Mouse (Mus musculus) adipocyte (in vitro differentiated cells): ENCODE results near the gene Pzp.

Experiments
- DNase-seq: peaks from one replicate; pipeline ENCODE4 v3.0.0-alpha.2; 2016; ENCODE audit warnings: low spot score

Pzp gene

DNA sequence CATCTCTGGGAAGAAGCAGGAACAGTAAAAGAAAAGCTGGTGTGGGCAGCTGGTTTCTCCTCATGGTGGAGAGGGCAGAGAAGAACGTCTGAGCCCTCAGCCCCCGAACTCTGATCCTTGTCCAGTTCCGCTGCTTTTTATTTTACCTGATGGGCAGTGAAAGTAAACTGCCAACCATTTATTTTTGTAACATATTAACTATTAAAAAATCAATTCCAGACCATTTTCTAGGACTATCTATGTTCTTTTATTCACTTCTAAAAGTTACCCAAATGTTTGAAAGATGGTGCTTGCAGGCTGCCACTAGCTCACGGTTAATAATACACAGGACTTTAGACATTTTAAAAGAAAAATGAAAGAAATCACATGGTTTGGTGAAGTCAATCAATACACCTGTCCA, at the start of gene Pzp:
TSS of gene Pzp (minus strand) at position 120 of the 400 bp plus-strand sequence.
- DNase-seq, result no peak

DNA sequence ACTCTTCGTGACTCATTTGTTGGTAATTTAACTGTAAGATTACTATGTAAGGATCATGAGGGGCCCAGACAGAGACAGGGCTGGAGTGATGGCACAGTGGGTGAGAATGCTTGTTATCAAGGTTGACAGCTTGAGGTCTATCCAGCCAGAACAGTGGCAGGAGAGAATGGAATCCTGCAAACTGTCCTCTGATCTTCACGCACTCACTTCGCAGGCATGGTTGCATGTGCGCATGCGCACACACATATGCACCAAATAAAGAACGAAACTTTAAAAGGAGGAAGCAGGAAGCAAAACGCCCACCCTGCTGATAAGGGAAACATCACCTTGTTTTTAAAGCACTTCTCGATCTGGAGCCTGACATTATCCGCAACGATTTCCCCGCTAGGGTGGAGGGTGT, 40.1 kb upstream of the Pzp start:
- no peak for DNase-seq

DNA sequence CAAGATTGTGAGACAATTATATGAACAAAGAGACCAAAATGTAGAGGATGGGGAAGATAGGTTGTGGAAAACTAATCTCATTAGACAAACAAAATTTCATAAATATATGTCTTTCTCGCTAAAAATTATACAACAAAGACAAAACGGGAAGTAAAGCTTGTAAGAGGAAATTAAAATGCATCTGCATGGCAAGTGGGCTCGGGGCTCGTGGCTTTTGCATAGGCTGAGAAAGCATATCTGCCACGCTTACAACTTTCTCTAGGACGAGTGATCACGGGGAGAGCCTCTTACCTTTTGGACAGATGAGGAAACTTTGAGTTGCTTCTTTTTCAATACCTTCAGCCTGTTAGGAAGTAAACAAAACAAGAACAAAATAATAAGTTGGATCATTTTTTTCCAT, 27.5 kb upstream of the Pzp start:
- no peak for DNase-seq

GRCm38 (mm10) chr6:128549463-128550452, 23.2 kb upstream of the Pzp start:
- DNase-seq, result no peak

GRCm38 (mm10) chr6:128548532-128548931, 22.0 kb upstream of the Pzp start:
- DNase-seq, result no peak

DNA sequence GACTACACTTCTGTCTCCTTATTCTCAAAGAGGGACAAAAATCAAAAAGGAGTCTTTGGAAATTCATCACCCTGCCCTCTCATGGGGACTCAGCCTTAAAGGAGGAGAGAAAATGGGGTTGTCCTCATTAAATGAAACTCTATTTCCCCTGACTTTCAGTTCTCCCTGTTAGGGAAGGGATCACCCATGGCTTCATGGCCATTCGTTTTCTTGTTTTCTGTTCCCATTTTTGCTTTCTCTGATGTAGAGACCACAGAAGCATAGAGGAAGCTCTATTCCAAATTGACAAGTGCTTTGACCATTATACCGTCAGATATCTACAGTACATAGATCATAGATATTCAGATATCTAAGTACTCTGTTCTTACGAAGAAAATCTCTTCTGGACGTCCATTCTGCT, 18.9 kb upstream of the Pzp start:
- DNase-seq, result no peak

GRCm38 (mm10) chr6:128543226-128543625, 16.7 kb upstream of the Pzp start:
- DNase-seq, result no peak

DNA sequence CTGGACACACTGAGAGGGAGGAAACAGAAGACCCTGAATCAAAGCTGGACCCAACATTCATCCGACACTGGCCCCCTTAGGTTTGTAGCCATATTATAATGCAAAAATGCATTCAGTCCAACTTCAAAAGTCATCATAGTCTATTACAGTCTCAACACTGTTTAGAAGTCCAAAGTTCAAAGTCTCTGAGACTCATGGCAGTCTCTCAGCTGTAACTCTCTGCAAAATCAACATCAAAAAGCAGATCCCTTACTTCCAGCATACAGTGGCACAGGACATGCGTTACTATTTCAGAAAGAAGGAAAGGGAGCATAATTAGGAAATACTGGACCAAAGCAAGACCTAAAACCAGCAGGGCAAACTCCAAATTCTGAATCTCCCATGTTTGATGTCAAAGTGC, 8.7 kb upstream of the Pzp start:
- no peak for DNase-seq

GRCm38 (mm10) chr6:128533296-128533695, 6.8 kb upstream of the Pzp start:
- DNase-seq, result no peak

- DNase-seq, result peak; percentile 36
Observed at GRCm38 (mm10) chr6:128532701-128533100, 6.2 kb upstream of the Pzp start.

DNA sequence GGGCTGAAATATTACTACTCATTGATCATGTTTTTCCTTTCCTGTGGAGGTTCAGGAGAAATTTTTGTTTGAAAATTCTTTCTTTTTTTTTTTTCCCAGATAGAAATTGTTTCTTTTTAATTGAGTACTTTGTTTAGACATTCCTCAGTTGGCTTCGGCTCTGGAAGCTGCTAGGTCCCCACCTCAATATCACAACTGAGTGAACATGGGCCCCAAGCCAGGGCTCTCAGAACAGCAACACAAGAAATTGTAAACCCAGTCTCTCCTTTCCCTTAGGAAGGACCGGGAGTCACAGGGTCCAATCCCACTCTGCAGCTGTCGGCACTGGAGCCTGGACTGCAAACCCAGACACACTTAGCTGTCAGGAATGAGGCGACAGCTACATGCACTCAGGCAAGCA, 2.0 kb upstream of the Pzp start:
- DNase-seq, result no peak

DNA sequence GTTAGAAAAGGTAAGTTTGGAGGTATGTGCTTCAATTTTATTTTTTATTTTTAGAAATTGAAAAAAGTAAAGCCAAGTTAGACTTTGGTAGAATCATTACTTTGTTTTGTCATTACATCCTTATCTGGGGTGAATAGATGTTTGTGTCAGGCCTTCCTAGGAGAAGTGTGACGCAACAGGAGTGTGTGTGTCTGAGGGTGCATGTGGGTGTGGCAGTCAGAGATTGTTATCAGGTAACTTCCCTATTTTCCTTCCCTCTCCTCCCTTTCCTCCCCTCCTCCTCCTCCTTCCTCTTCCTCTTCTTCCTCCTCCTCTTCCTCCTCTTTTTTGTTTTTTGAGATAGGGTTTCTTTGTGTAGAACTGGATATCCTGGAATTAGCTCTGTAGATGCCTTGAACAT, 590 bp upstream of the Pzp start:
- DNase-seq, result no peak

DNA sequence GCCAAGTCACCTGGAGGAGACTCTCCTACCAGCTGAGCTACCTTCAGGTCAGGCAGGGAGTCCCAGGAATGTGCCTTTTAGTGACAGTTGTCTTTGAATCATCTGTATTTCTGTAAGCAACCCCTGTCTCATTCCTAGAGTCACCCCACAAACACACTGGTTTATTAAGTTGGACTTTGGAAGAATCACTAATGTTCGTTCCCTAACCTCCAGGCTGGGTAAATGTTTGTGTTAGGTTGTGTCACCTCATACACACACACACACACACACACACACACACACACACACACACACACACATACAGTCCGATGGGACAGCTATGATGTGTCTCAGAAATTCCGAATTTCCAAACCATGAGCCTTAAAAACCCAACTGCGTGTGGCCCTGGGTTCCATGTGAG, 719 bp downstream of the Pzp start:
- no peak for DNase-seq

GRCm38 (mm10) chr6:128523360-128523759, 3.2 kb downstream of the Pzp start:
- DNase-seq, result no peak

- DNase-seq, result no peak
Observed at GRCm38 (mm10) chr6:128519159-128519558, 7.4 kb downstream of the Pzp start.

DNA sequence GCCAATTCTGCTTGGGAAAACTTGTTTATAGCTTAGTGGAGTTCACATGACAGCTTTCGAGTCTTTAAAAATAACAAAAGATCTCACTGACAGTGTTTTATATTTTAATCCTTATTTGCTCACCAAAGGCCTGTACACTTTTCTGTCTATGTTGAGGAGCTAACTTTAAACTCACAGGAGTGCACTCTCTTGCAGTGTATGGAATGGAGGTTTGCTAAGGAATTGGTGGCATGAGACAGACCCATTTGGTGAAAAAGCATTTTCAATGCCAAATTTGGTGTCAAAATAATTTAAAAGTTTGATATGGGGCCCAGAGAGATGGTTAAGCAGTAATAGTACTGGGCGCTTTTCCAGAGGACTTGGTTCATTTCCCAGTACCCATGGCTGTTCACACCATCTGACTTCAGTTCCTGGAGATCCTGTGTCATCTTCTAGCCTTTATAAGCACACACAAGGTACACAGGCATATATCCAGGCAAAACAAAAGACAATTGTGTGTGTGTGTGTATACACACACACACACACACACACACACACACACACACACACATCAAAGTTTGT, 20.8 kb downstream of the Pzp start:
- peak; percentile 69 for DNase-seq

GRCm38 (mm10) chr6:128504743-128505142, 21.8 kb downstream of the Pzp start:
- no peak for DNase-seq

GRCm38 (mm10) chr6:128495346-128495745, 31.2 kb downstream of the Pzp start:
- no peak for DNase-seq

DNA sequence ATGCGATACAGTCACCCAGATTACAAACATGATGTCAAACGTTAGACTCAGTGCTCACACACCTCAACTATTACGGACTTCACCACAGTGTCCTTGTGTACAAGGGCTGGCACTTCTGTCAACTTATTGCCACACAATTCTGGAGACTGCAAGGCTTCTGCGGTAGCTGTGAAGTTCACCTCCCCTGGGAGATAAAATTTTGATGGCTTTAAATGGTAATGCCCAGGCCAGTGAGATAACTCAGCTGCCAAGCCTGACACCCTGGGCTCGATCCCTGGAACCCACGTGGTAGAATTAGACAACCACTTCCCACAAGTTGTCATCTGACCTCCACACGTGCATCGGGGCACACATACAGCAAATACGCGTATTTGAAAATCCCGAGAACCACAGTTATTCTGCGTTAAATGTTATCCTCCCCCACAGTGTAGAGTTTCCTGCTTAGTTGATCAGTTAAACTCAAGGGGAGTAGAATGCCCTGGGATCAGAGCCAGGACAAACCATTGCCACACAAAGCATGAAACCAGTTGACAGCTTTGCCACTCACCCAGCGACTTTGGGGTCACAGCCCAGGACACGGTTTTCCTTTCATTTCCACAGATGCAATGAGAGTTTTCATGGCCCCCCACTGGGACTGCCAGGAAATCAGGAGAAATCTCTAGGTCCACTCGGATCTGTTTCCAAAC, 31.7 kb downstream of the Pzp start:
- DNase-seq, result peak; percentile 50

DNA sequence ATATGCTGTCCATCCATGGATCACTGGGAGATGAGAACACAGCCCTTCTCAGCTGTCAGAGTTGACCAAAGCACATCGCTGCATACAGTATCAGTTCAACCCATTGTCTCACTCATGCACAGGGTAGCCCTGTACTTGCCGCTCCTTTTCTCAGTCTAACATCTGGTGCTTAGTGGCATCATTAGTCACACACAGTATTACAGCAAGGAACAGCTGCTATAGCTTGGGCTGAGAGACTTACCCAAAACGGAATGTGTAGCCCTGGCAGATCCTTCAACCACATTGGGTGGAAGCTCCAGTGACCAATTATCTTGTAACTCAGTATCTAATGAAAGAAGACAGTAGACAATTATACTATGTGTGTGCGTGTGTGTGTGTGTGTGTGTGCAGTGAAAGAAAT, 34.6 kb downstream of the Pzp start:
- DNase-seq, result no peak

- DNase-seq, result no peak
Observed at GRCm38 (mm10) chr6:128490141-128490540, 36.4 kb downstream of the Pzp start.

DNA sequence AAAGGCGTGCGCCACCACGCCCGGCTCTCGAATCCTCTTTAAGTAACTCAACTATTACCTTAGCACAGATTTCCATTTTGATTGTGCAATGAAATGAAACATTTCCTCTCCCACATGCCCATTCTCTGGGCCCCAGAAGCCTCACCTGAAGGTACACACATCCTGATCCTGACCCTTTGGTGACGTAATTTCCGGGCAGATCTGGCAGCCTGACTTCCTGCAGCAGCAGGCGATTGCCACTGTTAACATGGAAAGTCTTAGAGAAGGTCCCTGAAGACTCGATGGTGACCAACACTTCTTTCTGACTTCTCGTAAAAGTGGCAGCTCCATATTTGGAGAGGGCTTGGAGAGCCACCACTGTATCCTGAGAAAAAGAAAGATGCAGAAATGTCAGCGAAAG, 38.8 kb downstream of the Pzp start:
- DNase-seq, result no peak
